Mouse (Mus musculus): ENCODE measurements around the gene Agpat1. TPM values are rescaled to one million over a fixed set of nuclear protein-coding genes. Genes with fewer than 3 reads are reported as not detected.
A peak's percentile ranks its signal among the peaks of the same experiment; 100 is the strongest.

Agpat1 gene
- polyA plus RNA-seq, 1 experiment: 350 TPM

DNA sequence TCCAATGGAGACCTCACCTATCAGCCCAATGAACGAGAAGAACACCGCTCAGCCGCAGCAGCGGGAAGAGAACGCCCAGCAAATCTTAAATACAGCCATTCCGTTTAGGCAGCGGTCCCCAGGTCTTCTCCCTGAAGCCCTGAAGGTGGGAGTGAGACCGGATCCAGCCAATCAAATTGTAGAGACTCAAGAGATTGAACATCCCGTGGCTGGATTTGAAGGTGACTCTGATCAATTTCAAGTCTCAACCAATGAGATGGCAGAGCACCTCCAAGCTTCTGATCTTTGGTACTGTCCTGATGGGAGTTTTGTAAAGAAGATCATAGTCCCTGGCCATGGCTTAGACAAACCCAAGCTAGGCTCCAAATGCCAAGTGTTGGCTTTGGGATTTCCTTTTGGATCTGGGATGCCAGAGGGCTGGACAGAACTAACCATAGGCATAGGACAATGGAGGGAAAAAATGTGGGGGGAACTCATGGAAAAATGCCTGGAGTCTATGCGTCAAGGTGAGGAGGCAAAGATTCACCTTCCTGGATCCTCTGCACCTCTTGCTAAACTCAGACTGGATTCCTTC, 41.3 kb downstream of the Agpat1 start:
- WGBS: 77% methylated on average over 10 of the region's 10 CpGs
- Histone ChIP-seq H3K36me3 (ENCODE audit: control insufficient read depth, insufficient read depth, low read length) (no peaks in the 10 kb centered on the region), H3K27me3 (ENCODE audit: control insufficient read depth, insufficient read depth, low read length) (no peaks in the 10 kb centered on the region), H3K4me3 (ENCODE audit: control insufficient read depth, insufficient read depth, low read length) (no peak overlapping the region), H3K27ac (ENCODE audit: control insufficient read depth, insufficient read depth, low read length) (no peak overlapping the region), H3K4me1 (replicated peaks; ENCODE audit: control insufficient read depth, insufficient read depth, low read length) (peaks cover 27% of the 10 kb centered on the region)
- no peak for TF ChIP-seq CTCF (IDR thresholded peaks at IDR 0.05; ENCODE audit: borderline replicate concordance, control insufficient read depth, extremely low read depth, insufficient read depth, low read length, poor library complexity)
- no peak for TF ChIP-seq POLR2A (IDR thresholded peaks at IDR 0.05; ENCODE audit: control insufficient read depth, extremely low read depth, insufficient read depth, low read length, poor library complexity)
- no peak for DNase-seq

DNA sequence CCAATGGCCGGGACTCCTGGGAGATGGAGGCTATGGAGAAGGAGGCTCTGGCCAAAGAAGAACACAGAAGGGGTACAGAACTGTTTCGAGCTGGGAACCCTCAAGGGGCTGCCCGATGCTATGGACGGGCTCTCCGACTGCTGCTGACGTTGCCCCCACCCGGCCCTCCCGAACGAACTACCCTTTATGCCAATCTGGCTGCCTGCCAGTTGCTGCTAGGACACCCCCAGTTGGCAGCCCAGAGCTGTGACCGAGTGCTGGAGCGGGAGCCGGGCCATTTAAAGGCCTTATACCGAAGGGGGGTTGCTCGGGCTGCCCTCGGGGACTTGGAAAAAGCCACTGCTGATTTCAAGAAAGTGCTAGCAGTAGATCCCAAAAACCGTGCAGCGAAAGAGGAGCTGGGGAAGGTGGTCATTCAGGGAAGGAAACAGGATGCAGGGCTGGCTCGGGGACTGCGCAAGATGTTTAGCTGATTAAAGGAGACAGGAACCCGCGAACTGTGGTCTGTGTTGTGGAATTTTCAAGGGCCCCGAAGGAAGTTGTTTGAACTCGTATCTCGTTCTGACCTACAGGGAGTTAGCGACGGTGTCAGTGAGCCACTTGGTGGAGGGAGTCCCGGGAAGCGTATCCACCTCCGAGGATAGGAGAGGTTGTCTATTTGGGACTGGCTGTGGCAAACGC, 41.9 kb downstream of the Agpat1 start:
- Histone ChIP-seq H3K27me3 (ENCODE audit: control insufficient read depth, insufficient read depth, low read length) (no peaks in the 10 kb centered on the region), H3K36me3 (ENCODE audit: control insufficient read depth, insufficient read depth, low read length) (no peaks in the 10 kb centered on the region), H3K4me1 (replicated peaks; ENCODE audit: control insufficient read depth, insufficient read depth, low read length) (peaks cover 26% of the 10 kb centered on the region), H3K27ac (ENCODE audit: control insufficient read depth, insufficient read depth, low read length) (no peak overlapping the region), H3K4me3 (ENCODE audit: control insufficient read depth, insufficient read depth, low read length) (no peak overlapping the region)
- 79% methylated on average over 30 of the region's 30 CpGs for WGBS
- TF ChIP-seq POLR2A (IDR thresholded peaks at IDR 0.05; ENCODE audit: control insufficient read depth, extremely low read depth, insufficient read depth, low read length, poor library complexity) (no peak), CTCF (IDR thresholded peaks at IDR 0.05; ENCODE audit: borderline replicate concordance, control insufficient read depth, extremely low read depth, insufficient read depth, low read length, poor library complexity) (no peak)
- DNase-seq: no peak

DNA sequence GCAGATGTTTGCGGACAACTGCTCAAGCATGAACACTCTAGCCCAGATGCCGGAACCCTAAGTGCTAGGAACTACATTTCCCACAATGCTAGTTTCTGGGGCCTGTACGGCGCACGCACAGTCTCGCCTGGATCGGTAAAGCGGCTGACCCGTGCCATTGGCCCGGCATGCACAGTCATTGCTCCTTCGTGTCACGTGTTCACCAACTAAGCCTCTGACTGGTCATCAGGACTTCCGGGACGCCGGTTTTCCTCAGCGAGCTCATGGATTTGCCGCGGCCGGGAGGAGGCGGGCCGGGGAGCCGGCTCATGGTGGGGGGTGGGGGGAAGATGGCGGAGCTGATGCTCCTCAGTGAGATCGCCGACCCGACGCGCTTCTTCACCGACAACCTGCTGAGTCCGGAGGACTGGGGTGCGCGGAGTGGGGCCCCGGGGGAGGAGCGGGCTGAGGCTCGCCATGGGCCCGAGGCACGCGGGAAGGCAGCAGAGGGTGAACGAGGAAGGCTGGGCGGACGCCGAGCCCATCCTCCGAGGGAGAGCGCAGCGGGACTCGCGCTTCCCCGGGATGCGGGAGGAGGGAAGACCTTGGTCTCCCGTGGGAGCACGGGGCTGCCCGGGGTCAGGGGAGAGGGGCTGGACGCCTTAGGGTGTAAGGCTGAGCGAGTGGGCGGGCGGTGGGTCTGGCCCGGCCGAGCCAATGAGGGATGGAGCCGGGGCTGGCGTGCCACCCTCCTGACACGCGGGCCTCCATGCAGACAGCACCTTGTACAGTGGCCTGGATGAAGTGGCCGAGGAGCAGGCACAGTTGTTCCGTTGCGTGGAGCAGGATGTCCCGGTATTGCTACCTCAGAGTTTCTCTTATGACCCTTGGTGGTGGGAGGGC, 43.1 kb downstream of the Agpat1 start, which contains the start of gene Atf6b:
Gene Atf6b, plus strand, starts transcription at position 241 of the 882 bp plus-strand sequence.
- Histone ChIP-seq H3K27me3 (ENCODE audit: control insufficient read depth, insufficient read depth, low read length) (no peaks in the 10 kb centered on the region), H3K27ac (ENCODE audit: control insufficient read depth, insufficient read depth, low read length) (no peak within 1 kb of the TSS), H3K4me3 (ENCODE audit: control insufficient read depth, insufficient read depth, low read length) (peak within 1 kb of the TSS; percentile 81), H3K4me1 (replicated peaks; ENCODE audit: control insufficient read depth, insufficient read depth, low read length) (peaks cover 21% of the 10 kb centered on the region), H3K36me3 (ENCODE audit: control insufficient read depth, insufficient read depth, low read length) (no peaks in the 10 kb centered on the region)
- under 1% methylated on average over 66 of the region's 66 CpGs for WGBS
- DNase-seq: peak; percentile 91
- TF ChIP-seq POLR2A (IDR thresholded peaks at IDR 0.05; ENCODE audit: control insufficient read depth, extremely low read depth, insufficient read depth, low read length, poor library complexity) (peak; percentile 64; the same call in 1 of the 2 replicates), CTCF (IDR thresholded peaks at IDR 0.05; ENCODE audit: borderline replicate concordance, control insufficient read depth, extremely low read depth, insufficient read depth, low read length, poor library complexity) (no peak)

DNA sequence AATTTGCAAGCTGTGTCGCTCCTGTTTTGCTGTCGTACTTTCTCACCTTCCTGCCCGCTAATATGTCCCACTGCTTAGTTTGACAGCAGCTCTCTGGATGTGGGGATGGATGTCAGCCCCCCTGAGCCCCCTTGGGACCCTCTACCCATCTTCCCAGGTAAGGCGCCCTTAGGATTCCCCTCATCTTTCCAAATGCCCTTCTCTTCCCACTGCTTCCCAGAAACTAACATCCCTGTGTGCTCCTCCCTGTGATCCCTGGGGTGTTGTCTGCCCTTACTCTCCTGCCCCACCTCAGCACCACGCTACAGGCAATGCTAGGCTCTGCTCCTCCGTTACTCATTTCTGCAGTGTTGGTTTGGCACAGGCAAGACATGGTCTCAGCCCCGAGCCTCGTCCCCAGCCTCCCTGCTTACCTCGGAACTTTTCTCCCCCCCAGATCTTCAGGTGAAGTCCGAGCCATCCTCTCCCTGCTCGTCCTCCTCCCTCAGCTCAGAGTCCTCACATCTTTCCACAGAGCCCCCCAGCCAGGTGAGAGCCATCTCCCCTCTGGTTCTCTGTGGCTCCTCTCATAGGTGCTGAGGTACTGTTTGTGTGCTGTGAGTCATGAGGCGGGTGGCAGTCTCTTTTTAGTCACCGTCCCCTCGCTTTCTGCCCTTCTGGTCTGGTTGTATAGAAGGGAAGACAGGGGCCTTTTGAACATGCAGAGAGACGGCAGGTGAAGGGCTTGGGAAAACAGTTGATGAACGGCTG, 44.3 kb downstream of the Agpat1 start:
- TF ChIP-seq POLR2A (IDR thresholded peaks at IDR 0.05; ENCODE audit: control insufficient read depth, extremely low read depth, insufficient read depth, low read length, poor library complexity): no peak
- no peak overlapping the region for H3K27ac ChIP-seq (ENCODE audit: control insufficient read depth, insufficient read depth, low read length)
- H3K27me3 ChIP-seq (ENCODE audit: control insufficient read depth, insufficient read depth, low read length): no peaks in the 10 kb centered on the region
- DNase-seq: no peak
- H3K36me3 ChIP-seq (ENCODE audit: control insufficient read depth, insufficient read depth, low read length): no peaks in the 10 kb centered on the region
- 92% methylated on average over 16 of the region's 16 CpGs for WGBS
- peaks cover 21% of the 10 kb centered on the region for H3K4me1 ChIP-seq (replicated peaks; ENCODE audit: control insufficient read depth, insufficient read depth, low read length)
- no peak overlapping the region for H3K4me3 ChIP-seq (ENCODE audit: control insufficient read depth, insufficient read depth, low read length)

DNA sequence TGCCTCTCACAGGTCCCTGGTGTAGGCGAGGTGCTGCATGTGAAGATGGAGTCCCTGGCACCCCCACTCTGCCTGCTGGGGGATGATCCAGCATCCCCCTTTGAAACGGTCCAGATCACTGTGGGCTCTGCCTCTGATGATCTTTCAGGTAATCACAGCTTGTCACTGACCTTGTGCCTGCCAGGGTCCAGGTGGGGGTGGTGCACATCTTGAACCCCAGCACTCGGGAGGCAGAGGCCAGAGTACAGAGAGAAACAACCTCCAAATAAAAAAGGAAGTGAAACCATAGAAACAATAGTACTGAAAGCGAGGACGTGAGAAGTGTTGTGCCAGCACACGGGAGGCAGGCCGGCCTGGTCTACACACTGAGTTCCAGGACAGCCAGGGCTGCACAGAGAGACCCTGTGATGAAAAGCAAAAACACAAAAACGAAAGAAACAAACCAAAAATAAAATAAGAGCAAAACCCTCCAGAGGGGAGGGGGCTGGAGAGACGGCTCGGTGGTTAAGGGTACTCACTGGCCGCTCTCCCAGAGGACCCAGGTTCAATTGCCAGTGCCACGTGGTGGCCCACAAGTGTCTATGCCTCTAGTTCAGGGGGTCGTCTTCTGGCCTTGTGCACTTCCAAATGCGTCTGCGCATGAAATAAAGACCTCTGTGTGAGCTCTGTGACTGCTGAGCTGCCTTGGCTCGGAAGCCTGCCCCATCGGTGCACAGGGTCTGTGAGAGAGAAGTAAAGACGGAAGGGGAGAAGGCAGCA, 45.2 kb downstream of the Agpat1 start:
- no peak for DNase-seq
- peaks cover 21% of the 10 kb centered on the region for H3K4me1 ChIP-seq (replicated peaks; ENCODE audit: control insufficient read depth, insufficient read depth, low read length)
- H3K36me3 ChIP-seq (ENCODE audit: control insufficient read depth, insufficient read depth, low read length): no peaks in the 10 kb centered on the region

More for the DNA sequence above, 45.2 kb downstream of the Agpat1 start:
- no peak overlapping the region for H3K4me3 ChIP-seq (ENCODE audit: control insufficient read depth, insufficient read depth, low read length)
- no peaks in the 10 kb centered on the region for H3K27me3 ChIP-seq (ENCODE audit: control insufficient read depth, insufficient read depth, low read length)
- no peak overlapping the region for H3K27ac ChIP-seq (ENCODE audit: control insufficient read depth, insufficient read depth, low read length)
- TF ChIP-seq CTCF (IDR thresholded peaks at IDR 0.05; ENCODE audit: borderline replicate concordance, control insufficient read depth, extremely low read depth, insufficient read depth, low read length, poor library complexity) (no peak), POLR2A (IDR thresholded peaks at IDR 0.05; ENCODE audit: control insufficient read depth, extremely low read depth, insufficient read depth, low read length, poor library complexity) (no peak)
- WGBS: 87% methylated on average over 18 of the region's 18 CpGs
